Mouse (Mus musculus) stomach, embryonic 16.5 days (tissue): ENCODE data around the gene Eif1. TPM values are rescaled to one million over a fixed set of nuclear protein-coding genes. Genes with fewer than 3 reads are reported as not detected.
A peak's percentile ranks its signal among the peaks of the same experiment; 100 is the strongest.

Source experiments
- ATAC-seq: fragments of 200-750 bp; cut with Nextera tagmentation; 2 replicates; pipeline ENCODE4 v1.8.0; 2017; ENCODE audit warnings: moderate number of reproducible peaks, moderate TSS enrichment; ENCODE audit not compliant: insufficient read depth, low FRiP score
- H3K27ac ChIP-seq: fragments of 300-500 bp; sonication (generic); 2 replicates; pipeline ENCODE4 v1.5.1; 2014; ENCODE audit warnings: low read length
- H3K27me3 ChIP-seq: fragments of 300-500 bp; sonication (generic); 2 replicates; pipeline ENCODE4 v1.6.1; 2014; ENCODE audit warnings: low read length, control low read depth, mixed read lengths; ENCODE audit not compliant: control insufficient read depth, insufficient read depth
- H3K36me3 ChIP-seq: fragments of 300-500 bp; sonication (generic); 2 replicates; pipeline ENCODE4 v1.6.1; 2014; ENCODE audit warnings: low read length; ENCODE audit not compliant: control insufficient read depth, insufficient read depth
- H3K4me1 ChIP-seq: fragments of 300-500 bp; sonication (generic); 2 replicates; pipeline ENCODE4 v1.6.1; 2014; ENCODE audit warnings: low read length, control low read depth, mixed read lengths; ENCODE audit not compliant: control insufficient read depth, insufficient read depth
- H3K4me2 ChIP-seq: fragments of 300-500 bp; sonication (generic); 2 replicates; pipeline ENCODE4 v1.6.1; 2014; ENCODE audit warnings: low read depth, low read length, mixed read lengths
- H3K4me3 ChIP-seq: fragments of 300-500 bp; sonication (generic); replicated peaks from 2 replicates; pipeline ENCODE4 v1.5.1; 2014; ENCODE audit warnings: mild to moderate bottlenecking, low read length
- H3K9ac ChIP-seq: fragments of 300-500 bp; sonication (generic); 2 replicates; pipeline ENCODE4 v1.6.1; 2014; ENCODE audit warnings: low read length
- H3K9me3 ChIP-seq: fragments of 300-500 bp; sonication (generic); replicated peaks from 2 replicates; pipeline ENCODE4 v1.6.1; 2016; ENCODE audit warnings: low read length, control low read depth; ENCODE audit not compliant: control insufficient read depth
- WGBS: fragments of 180-500 bp; shearing (Covaris S2); extraction: QIAGEN DNeasy Blood & Tissue Kit; methylation state at CpG from one replicate; pipeline ENCODE4 v1.1.7; 2014; 5-methylcytosine and 5-hydroxymethylcytosine counted together
- polyA plus RNA-seq: library from polyadenylated mRNA; unstranded; fragments of >200 nt; fragmentation: Nextera tagmentation; extraction: Ambion mirVana; gene quantifications from 2 replicates; pipeline ENCODE4 v1.2.1, GENCODE M21; 2015

The Eif1 gene
- polyA plus RNA-seq, 1 experiment from 2014 or later: 1,638 TPM

- peak overlapping the region; percentile 43 for H3K9ac ChIP-seq
- H3K36me3 ChIP-seq: no peaks in the 10 kb centered on the region
- no peak overlapping the region for H3K4me3 ChIP-seq
- peaks cover 17% of the 10 kb centered on the region for H3K4me1 ChIP-seq
- H3K27me3 ChIP-seq: no peaks in the 10 kb centered on the region
- H3K27ac ChIP-seq: peak overlapping the region; percentile 98
- no peaks in the 10 kb centered on the region for H3K9me3 ChIP-seq
- WGBS: 60% methylated on average over 4 of the region's 4 CpGs
- no peak overlapping the region for H3K4me2 ChIP-seq
- peak; percentile 53; the same call in 1 of the 2 replicates for ATAC-seq
These were observed 34.7 kb upstream of the Eif1 start for GRCm38 (mm10) chr11:100284988-100285387.

GRCm38 (mm10) chr11:100287024-100287423 lies 32.7 kb upstream of the Eif1 start:
- 32% methylated on average over 10 of the region's 10 CpGs for WGBS
- no peaks in the 10 kb centered on the region for H3K27me3 ChIP-seq

GRCm38 (mm10) chr11:100288942-100289341 lies 30.7 kb upstream of the Eif1 start:
- Histone ChIP-seq H3K4me3 (no peak overlapping the region), H3K9me3 (no peaks in the 10 kb centered on the region), H3K27ac (peak overlapping the region; percentile 98), H3K9ac (peak overlapping the region; percentile 37; the same call in 1 of the 2 replicates), H3K27me3 (no peaks in the 10 kb centered on the region), H3K4me1 (peaks cover 30% of the 10 kb centered on the region), H3K36me3 (no peaks in the 10 kb centered on the region), H3K4me2 (0 out of 2 replicates have a peak overlapping the region, but pooled peaks have one; percentile 13)
- 57% methylated on average over 6 of the region's 6 CpGs for WGBS
- peak; percentile 69 for ATAC-seq

More at GRCm38 (mm10) chr11:100287024-100287423, 32.7 kb upstream of the Eif1 start:
- Histone ChIP-seq H3K4me1 (peaks cover 30% of the 10 kb centered on the region), H3K9me3 (no peaks in the 10 kb centered on the region), H3K27ac (peak overlapping the region; percentile 98), H3K36me3 (no peaks in the 10 kb centered on the region), H3K9ac (peak overlapping the region; percentile 57), H3K4me2 (no peak overlapping the region), H3K4me3 (no peak overlapping the region)
- peak; percentile 88 for ATAC-seq

- no peaks in the 10 kb centered on the region for H3K36me3 ChIP-seq
- WGBS: 27% methylated on average over 5 of the region's 5 CpGs
- no peak overlapping the region for H3K4me3 ChIP-seq
- peak overlapping the region; percentile 66 for H3K9ac ChIP-seq
- H3K9me3 ChIP-seq: no peaks in the 10 kb centered on the region
- no peak overlapping the region for H3K4me2 ChIP-seq
- H3K4me1 ChIP-seq: peaks cover 30% of the 10 kb centered on the region
- H3K27me3 ChIP-seq: no peaks in the 10 kb centered on the region
- ATAC-seq: no peak
- H3K27ac ChIP-seq: peak overlapping the region; percentile 95
These were observed 29.4 kb upstream of the Eif1 start for GRCm38 (mm10) chr11:100290235-100290634.

GRCm38 (mm10) chr11:100292884-100293283 lies 26.8 kb upstream of the Eif1 start:
- Histone ChIP-seq H3K4me2 (no peak overlapping the region), H3K4me3 (no peak overlapping the region), H3K9ac (no peak overlapping the region), H3K36me3 (no peaks in the 10 kb centered on the region), H3K4me1 (peaks cover 24% of the 10 kb centered on the region), H3K27ac (no peak overlapping the region), H3K27me3 (no peaks in the 10 kb centered on the region), H3K9me3 (no peaks in the 10 kb centered on the region)
- ATAC-seq: no peak
- WGBS: 62% methylated on average over 6 of the region's 6 CpGs

GRCm38 (mm10) chr11:100295308-100295707 lies 24.4 kb upstream of the Eif1 start:
- peak overlapping the region; percentile 49; the same call in 1 of the 2 replicates for H3K9ac ChIP-seq
- no peaks in the 10 kb centered on the region for H3K9me3 ChIP-seq
- H3K4me3 ChIP-seq: no peak overlapping the region
- H3K4me2 ChIP-seq: no peak overlapping the region
- peak; percentile 61 for ATAC-seq
- no peaks in the 10 kb centered on the region for H3K27me3 ChIP-seq
- no peak overlapping the region for H3K27ac ChIP-seq
- H3K36me3 ChIP-seq: no peaks in the 10 kb centered on the region
- 6% methylated on average over 10 of the region's 10 CpGs for WGBS
- peaks cover 10% of the 10 kb centered on the region for H3K4me1 ChIP-seq

- no peaks in the 10 kb centered on the region for H3K36me3 ChIP-seq
- H3K9ac ChIP-seq: no peak overlapping the region
- H3K27ac ChIP-seq: no peak overlapping the region
- peak overlapping the region; percentile 40 for H3K4me2 ChIP-seq
- no peak for ATAC-seq
- 23% methylated on average over 5 of the region's 5 CpGs for WGBS
- H3K4me3 ChIP-seq: no peak overlapping the region
- no peaks in the 10 kb centered on the region for H3K27me3 ChIP-seq
- no peaks in the 10 kb centered on the region for H3K9me3 ChIP-seq
- H3K4me1 ChIP-seq: no peaks in the 10 kb centered on the region
These were observed 21.9 kb upstream of the Eif1 start for GRCm38 (mm10) chr11:100297801-100298200.

- Histone ChIP-seq H3K27me3 (no peaks in the 10 kb centered on the region), H3K4me3 (no peak overlapping the region), H3K4me1 (no peaks in the 10 kb centered on the region), H3K9me3 (no peaks in the 10 kb centered on the region), H3K36me3 (no peaks in the 10 kb centered on the region), H3K4me2 (peak overlapping the region; percentile 40), H3K9ac (no peak overlapping the region), H3K27ac (no peak overlapping the region)
- 17% methylated on average over 18 of the region's 18 CpGs for WGBS
- no peak for ATAC-seq
These were observed 21.2 kb upstream of the Eif1 start for GRCm38 (mm10) chr11:100298274-100299036.

- Histone ChIP-seq H3K4me1 (no peaks in the 10 kb centered on the region), H3K4me2 (no peak overlapping the region), H3K27ac (no peak overlapping the region), H3K9me3 (no peaks in the 10 kb centered on the region), H3K27me3 (no peaks in the 10 kb centered on the region), H3K36me3 (no peaks in the 10 kb centered on the region), H3K4me3 (no peak overlapping the region), H3K9ac (no peak overlapping the region)
- no peak for ATAC-seq
- 6% methylated on average over 5 of the region's 5 CpGs for WGBS
These were observed 19.4 kb upstream of the Eif1 start for GRCm38 (mm10) chr11:100300293-100300692.
